Mouse (Mus musculus) lung, adult 10 weeks (tissue): ENCODE results near the gene Cage1. TPM values are rescaled to one million over a fixed set of nuclear protein-coding genes. Genes with fewer than 3 reads are reported as not detected.

Experiments
- polyA plus RNA-seq: library from polyadenylated mRNA; stranded (reverse); fragments of 350-450 nt; fragmentation: Illumina TruSeq; extraction: RNeasy Lipid Tissue Mini Kit (QIAGEN cat#74804); gene quantifications from one replicate; pipeline ENCODE4 v1.2.3, GENCODE M21; 2014; ENCODE audit warnings: low read depth, low replicate concordance; ENCODE audit not compliant: insufficient read depth

The Cage1 gene
- 0.28 TPM for polyA plus RNA-seq

GRCm38 (mm10) chr13:38037044-38037687 lies at the start of gene Cage1:
TSS of gene Cage1 (minus strand) at chr13:38037069.

GRCm38 (mm10) chr13:38036343-38037043 lies 376 bp downstream of the Cage1 start, which contains the start of gene Riok1:
TSS of gene Riok1 (plus strand) at chr13:38036995.

GRCm38 (mm10) chr13:37993704-37994404 lies 43.0 kb downstream of the Cage1 start, which contains the start of gene Ssr1:
TSS of gene Ssr1 (minus strand) at chr13:37994217.

Other genes starting within 250 kb of the Cage1 start
- gene Ssr1, start 42.9 kb downstream of the Cage1 start, polyA plus RNA-seq: 25.1 TPM
- gene Riok1, start 74 bp downstream of the Cage1 start, polyA plus RNA-seq: 11.5 TPM
- 6.7 TPM for gene Dsp, start 114.2 kb upstream of the Cage1 start, polyA plus RNA-seq
- gene Snrnp48, start 167.9 kb upstream of the Cage1 start, polyA plus RNA-seq: 14.2 TPM